Mouse (Mus musculus): ENCODE results near the gene Nek3.

- TF ChIP-seq EP300 (IDR thresholded peaks at IDR 0.05; ENCODE audit: insufficient read depth, low read depth, low read length), result no peak
- TF ChIP-seq POLR2A (IDR thresholded peaks at IDR 0.05; ENCODE audit: insufficient read depth, low read depth, low read length), result no peak
These were observed 16.4 kb downstream of the Nek3 start for GRCm38 (mm10) chr8:22149643-22150344.

Data from heart, adult 2 months (tissue).